Mouse (Mus musculus) lung, embryonic 14.5 days (tissue): ENCODE results near the gene Kif14. TPM values are rescaled to one million over a fixed set of nuclear protein-coding genes. Genes with fewer than 3 reads are reported as not detected.
"Not testable (repeated sequence)": the region's sequence is repeated elsewhere in the genome, so short reads cannot be mapped to it uniquely, and the experiment has no call there.

Source experiments
- ATAC-seq: fragments of 200-750 bp; cut with Nextera tagmentation; 2 replicates; pipeline ENCODE4 v1.8.0; 2017; ENCODE audit warnings: mild to moderate bottlenecking, moderate TSS enrichment, moderate library complexity; ENCODE audit not compliant: insufficient read depth
- DNase-seq: peaks from one replicate; pipeline ENCODE4 v3.0.0-alpha.2; 2015
- H3K27ac ChIP-seq: fragments of 300-500 bp; sonication (generic); 2 replicates; pipeline ENCODE4 v1.5.1; 2014; ENCODE audit warnings: low read depth, mild to moderate bottlenecking, moderate library complexity
- H3K27me3 ChIP-seq: fragments of 300-500 bp; sonication (generic); 2 replicates; pipeline ENCODE4 v1.6.1; 2014; ENCODE audit warnings: low read length, control low read depth; ENCODE audit not compliant: insufficient read depth
- H3K36me3 ChIP-seq: fragments of 300-500 bp; sonication (generic); 2 replicates; pipeline ENCODE4 v1.6.1; 2014; ENCODE audit warnings: control low read depth; ENCODE audit not compliant: insufficient read depth
- H3K4me1 ChIP-seq: fragments of 300-500 bp; sonication (generic); 2 replicates; pipeline ENCODE4 v1.6.1; 2014; ENCODE audit warnings: antibody characterized with exemption, control low read depth; ENCODE audit not compliant: insufficient read depth
- H3K4me2 ChIP-seq: fragments of 300-500 bp; sonication (generic); 2 replicates; pipeline ENCODE4 v1.6.1; 2014; ENCODE audit warnings: mild to moderate bottlenecking
- H3K4me3 ChIP-seq: fragments of 300-500 bp; sonication (generic); 2 replicates; pipeline ENCODE4 v1.5.1; 2014; ENCODE audit warnings: low read depth, low read length
- H3K9ac ChIP-seq: fragments of 300-500 bp; sonication (generic); 2 replicates; pipeline ENCODE4 v1.6.1; 2014
- H3K9me3 ChIP-seq: fragments of 300-500 bp; sonication (generic); 2 replicates; pipeline ENCODE4 v1.6.1; 2016; ENCODE audit warnings: low read depth, low read length, control low read depth
- CTCF ChIP-seq: IDR thresholded peaks from 2 replicates; pipeline ENCODE4 v1.5.1; 2016; ENCODE audit warnings: antibody characterized with exemption, low read depth
- WGBS: fragments of 180-500 bp; shearing (Covaris S2); extraction: QIAGEN DNeasy Blood & Tissue Kit; methylation state at CpG from one replicate; pipeline ENCODE4 v1.1.7; 2014; 5-methylcytosine and 5-hydroxymethylcytosine counted together
- polyA plus RNA-seq: library from polyadenylated mRNA; unstranded; fragments of >200 nt; fragmentation: Nextera tagmentation; extraction: Ambion mirVana; gene quantifications from 2 replicates; pipeline ENCODE4 v1.2.1, GENCODE M21; 2014

Gene Kif14
- polyA plus RNA-seq, 1 experiment from 2014 or later: 11.3 TPM

- no peak for DNase-seq
- Histone ChIP-seq H3K9me3 (no peaks in the 10 kb centered on the region), H3K9ac (no peak overlapping the region), H3K36me3 (no peaks in the 10 kb centered on the region), H3K4me3 (no peak overlapping the region), H3K4me2 (no peak overlapping the region), H3K4me1 (peaks cover 10% of the 10 kb centered on the region; the same call in 1 of the 2 replicates), H3K27me3 (no peaks in the 10 kb centered on the region), H3K27ac (no peak overlapping the region)
- WGBS: 85% methylated on average over 3 of the region's 3 CpGs
- TF ChIP-seq CTCF: no peak
- no peak for ATAC-seq
These were observed 88.5 kb downstream of the Kif14 start for GRCm38 (mm10) chr1:136554686-136555085.

GRCm38 (mm10) chr1:136555892-136556291, 89.7 kb downstream of the Kif14 start:
- 34% methylated on average over 7 of the region's 7 CpGs for WGBS
- DNase-seq: peak; percentile 48

GRCm38 (mm10) chr1:136556643-136557042, 90.5 kb downstream of the Kif14 start:
- H3K36me3 ChIP-seq, H3K9me3 ChIP-seq, H3K4me2 ChIP-seq, DNase-seq, H3K27me3 ChIP-seq, H3K9ac ChIP-seq, H3K27ac ChIP-seq, ATAC-seq, H3K4me3 ChIP-seq: not testable (repeated sequence)
- peaks cover 12% of the 10 kb centered on the region for H3K4me1 ChIP-seq
- WGBS: 85% methylated on average over 2 of the region's 2 CpGs
- TF ChIP-seq CTCF: peak; percentile 24; the same call in 1 of the 2 replicates

More at GRCm38 (mm10) chr1:136555892-136556291, 89.7 kb downstream of the Kif14 start:
- Histone ChIP-seq H3K9ac (no peak overlapping the region), H3K36me3 (no peaks in the 10 kb centered on the region), H3K9me3 (no peaks in the 10 kb centered on the region), H3K27ac (no peak overlapping the region), H3K4me1 (peaks cover 12% of the 10 kb centered on the region; the same call in 1 of the 2 replicates), H3K4me2 (no peak overlapping the region), H3K4me3 (no peak overlapping the region), H3K27me3 (no peaks in the 10 kb centered on the region)
- peak; percentile 44; the same call in 1 of the 2 replicates for ATAC-seq
- TF ChIP-seq CTCF: peak; percentile 26

GRCm38 (mm10) chr1:136557436-136557835, 91.3 kb downstream of the Kif14 start:
- peaks cover 20% of the 10 kb centered on the region for H3K4me1 ChIP-seq
- H3K36me3 ChIP-seq: no peaks in the 10 kb centered on the region
- no peak overlapping the region for H3K4me3 ChIP-seq
- no peak for TF ChIP-seq CTCF
- 87% methylated on average over 12 of the region's 12 CpGs for WGBS
- ATAC-seq (no peak), DNase-seq (no peak)
- no peak overlapping the region for H3K27ac ChIP-seq
- no peaks in the 10 kb centered on the region for H3K27me3 ChIP-seq
- no peak overlapping the region for H3K4me2 ChIP-seq
- no peaks in the 10 kb centered on the region for H3K9me3 ChIP-seq
- no peak overlapping the region for H3K9ac ChIP-seq

GRCm38 (mm10) chr1:136558762-136559161, 92.6 kb downstream of the Kif14 start:
- DNase-seq: peak; percentile 61
- Histone ChIP-seq H3K4me1 (peaks cover 23% of the 10 kb centered on the region), H3K27ac (no peak overlapping the region), H3K36me3 (no peaks in the 10 kb centered on the region), H3K4me2 (no peak overlapping the region), H3K27me3 (no peaks in the 10 kb centered on the region), H3K9ac (no peak overlapping the region), H3K4me3 (no peak overlapping the region), H3K9me3 (no peaks in the 10 kb centered on the region)
- ATAC-seq: no peak
- WGBS: 40% methylated on average over 5 of the region's 5 CpGs
- no peak for TF ChIP-seq CTCF

GRCm38 (mm10) chr1:136559284-136559683, 93.1 kb downstream of the Kif14 start:
- WGBS: 26% methylated on average over 5 of the region's 5 CpGs
- Histone ChIP-seq H3K27me3 (no peaks in the 10 kb centered on the region), H3K9me3 (no peaks in the 10 kb centered on the region), H3K4me3 (no peak overlapping the region), H3K27ac (no peak overlapping the region; the same call in 1 of the 2 replicates), H3K9ac (no peak overlapping the region), H3K4me1 (peaks cover 23% of the 10 kb centered on the region), H3K36me3 (no peaks in the 10 kb centered on the region), H3K4me2 (peak overlapping the region; percentile 12; the same call in 1 of the 2 replicates)
- TF ChIP-seq CTCF: no peak
- no peak for ATAC-seq
- DNase-seq: peak; percentile 32

GRCm38 (mm10) chr1:136559774-136560173, 93.6 kb downstream of the Kif14 start:
- H3K4me2 ChIP-seq: peak overlapping the region; percentile 12; the same call in 1 of the 2 replicates
- DNase-seq (peak; percentile 29), ATAC-seq (no peak)
- WGBS: 71% methylated on average over 9 of the region's 9 CpGs
- H3K4me1 ChIP-seq: peaks cover 23% of the 10 kb centered on the region
- no peaks in the 10 kb centered on the region for H3K9me3 ChIP-seq
- no peaks in the 10 kb centered on the region for H3K27me3 ChIP-seq
- no peak overlapping the region for H3K4me3 ChIP-seq
- H3K27ac ChIP-seq: peak overlapping the region; percentile 46; the same call in 1 of the 2 replicates
- no peaks in the 10 kb centered on the region for H3K36me3 ChIP-seq
- no peak overlapping the region for H3K9ac ChIP-seq
- no peak for TF ChIP-seq CTCF
